Mouse (Mus musculus): Measurements from ENCODE around the gene Dlgap3.

GRCm38 (mm10) chr4:127169346-127170221 is 580 bp downstream of the Dlgap3 start:
- TF ChIP-seq POLR2A (IDR thresholded peaks at IDR 0.05; ENCODE audit: low read depth, low read length) (no peak), CTCF (conservative IDR thresholded peaks at IDR 0.05; ENCODE audit: insufficient read depth, insufficient read length, low read depth, low read length) (no peak)
